Mouse (Mus musculus) kidney, adult 2 months (tissue): ENCODE data around the gene Clmp. TPM values are rescaled to one million over a fixed set of nuclear protein-coding genes. Genes with fewer than 3 reads are reported as not detected.

Experiments used
- DNase-seq: peaks from one replicate; pipeline ENCODE4 v3.0.0; 2021
- H3K27ac ChIP-seq: fragments of 200-500 bp; 2 replicates; pipeline ENCODE4 v1.5.1; 2012; ENCODE audit warnings: low read depth, low read length, control low read depth, inconsistent platforms; ENCODE audit not compliant: insufficient read depth
- H3K27me3 ChIP-seq: fragments of 200-500 bp; replicated peaks from 2 replicates; pipeline ENCODE4 v1.6.1; 2012; ENCODE audit warnings: mild to moderate bottlenecking, moderate library complexity, low read length, inconsistent platforms; ENCODE audit not compliant: control insufficient read depth, insufficient read depth
- H3K36me3 ChIP-seq: fragments of 200-500 bp; 2 replicates; pipeline ENCODE4 v1.6.1; 2012; ENCODE audit warnings: mild to moderate bottlenecking, moderate library complexity, low read length, inconsistent platforms; ENCODE audit not compliant: control insufficient read depth, insufficient read depth
- H3K4me1 ChIP-seq: fragments of 200-500 bp; 2 replicates; pipeline ENCODE4 v1.6.1; 2011; ENCODE audit warnings: low read length; ENCODE audit not compliant: control insufficient read depth, insufficient read depth
- H3K4me3 ChIP-seq: fragments of 200-500 bp; 2 replicates; pipeline ENCODE4 v1.5.1; 2011; ENCODE audit warnings: mild to moderate bottlenecking, low read depth, low read length, control low read depth; ENCODE audit not compliant: insufficient read depth
- CTCF ChIP-seq: fragments of 200-500 bp; conservative IDR thresholded peaks from 2 replicates; pipeline ENCODE4 v1.5.1; 2011; ENCODE audit warnings: low read depth, mild to moderate bottlenecking, control low read depth, low read length, moderate library complexity, mixed read lengths; ENCODE audit not compliant: insufficient read depth, insufficient read length
- POLR2A ChIP-seq: fragments of 200-500 bp; IDR thresholded peaks from one replicate; pipeline ENCODE4 v1.6.1; 2011; ENCODE audit warnings: low read depth, low read length, control low read depth
- WGBS: fragments of 180-500 bp; shearing (Covaris S2); methylation state at CpG from one replicate; pipeline ENCODE4 v1.1.7; 2018; 5-methylcytosine and 5-hydroxymethylcytosine counted together
- polyA plus RNA-seq: library from polyadenylated mRNA; depleted of rRNA; stranded (reverse); fragments of >200 nt; gene quantifications from 2 replicates; pipeline ENCODE4 v1.2.3, GENCODE M21; 2012

The Clmp gene
- polyA plus RNA-seq, 1 experiment, result 4.5 TPM

DNA sequence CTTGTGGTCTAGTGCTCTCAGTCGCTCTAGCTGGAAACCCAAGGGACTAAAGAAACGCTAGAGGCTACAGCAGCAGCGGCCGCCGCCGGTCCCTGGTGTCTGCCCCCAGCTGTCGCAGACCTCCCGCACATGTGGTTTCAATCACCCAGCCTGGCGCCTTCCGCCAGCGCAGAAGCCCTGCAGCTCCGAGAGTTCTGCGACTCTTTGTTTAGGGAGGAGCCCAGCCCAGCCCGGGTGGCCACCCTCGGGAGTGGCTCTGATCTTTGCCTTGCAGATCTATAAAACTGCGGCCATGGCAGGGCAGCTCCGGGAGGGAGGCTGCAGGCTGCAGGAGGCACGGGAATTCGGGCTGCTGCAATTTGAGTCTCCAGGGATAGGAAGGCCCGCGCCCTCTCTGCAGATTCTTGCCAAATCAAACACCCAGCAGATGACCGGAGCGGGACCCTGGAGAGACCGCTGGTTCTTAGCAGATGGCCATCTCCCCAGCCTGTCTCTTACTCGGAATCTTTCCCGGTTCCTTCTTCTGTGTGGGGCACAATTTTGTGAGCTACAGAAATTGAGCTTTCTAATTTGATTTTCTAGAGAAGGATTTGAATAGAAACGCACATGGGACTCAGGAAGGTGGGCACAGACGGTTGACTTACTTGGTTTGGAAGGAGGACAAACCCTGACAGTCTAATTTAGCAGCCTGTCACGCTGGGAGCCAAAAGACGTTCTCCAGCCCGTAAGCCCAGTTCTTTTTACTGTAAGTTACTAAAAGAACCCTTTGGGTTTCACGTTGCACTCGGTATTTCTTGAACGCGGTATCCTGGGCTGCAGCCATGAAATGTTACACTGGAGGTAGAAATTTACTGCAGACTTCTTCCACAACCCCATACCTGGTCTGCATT is 45.2 kb downstream of the Clmp start:
- peak; percentile 79 for DNase-seq
- TF ChIP-seq CTCF, result no peak
- no peak for TF ChIP-seq POLR2A
- no peaks in the 10 kb centered on the region for H3K27me3 ChIP-seq
- no peaks in the 10 kb centered on the region for H3K4me1 ChIP-seq
- 1% methylated on average over 35 of the region's 35 CpGs for WGBS
- no peaks in the 10 kb centered on the region for H3K36me3 ChIP-seq
- H3K27ac ChIP-seq, result peak overlapping the region; percentile 18; the same call in 1 of the 2 replicates
- peak overlapping the region; percentile 10; the same call in 1 of the 2 replicates for H3K4me3 ChIP-seq

DNA sequence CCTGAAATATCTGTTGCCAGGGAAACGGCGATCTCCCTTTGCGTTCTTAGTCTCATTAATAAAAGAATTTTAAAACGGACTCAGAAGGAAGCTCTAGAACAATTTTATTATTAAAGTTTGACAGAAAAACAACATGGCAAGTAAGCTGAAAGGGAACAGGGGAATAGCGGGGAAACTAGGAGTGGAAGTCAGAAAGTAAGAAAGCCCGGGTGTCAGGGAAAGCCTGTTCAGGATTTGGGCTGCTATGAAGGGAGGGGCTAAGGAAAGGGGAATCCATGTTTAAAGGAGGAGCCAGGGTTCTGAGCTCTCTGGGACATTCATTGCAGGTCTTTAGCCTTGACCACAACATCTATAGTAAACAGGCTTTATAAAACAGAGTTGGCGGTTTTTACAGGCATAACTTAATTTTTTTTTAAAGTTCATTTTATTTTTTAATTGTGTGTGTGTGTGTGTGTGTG is 45.9 kb downstream of the Clmp start:
- no peaks in the 10 kb centered on the region for H3K36me3 ChIP-seq
- H3K27ac ChIP-seq, result peak overlapping the region; percentile 18; the same call in 1 of the 2 replicates
- TF ChIP-seq CTCF, result no peak
- no peak for TF ChIP-seq POLR2A
- H3K4me1 ChIP-seq, result no peaks in the 10 kb centered on the region
- no peak for DNase-seq
- 26% methylated on average over 7 of the region's 7 CpGs for WGBS
- no peaks in the 10 kb centered on the region for H3K27me3 ChIP-seq
- H3K4me3 ChIP-seq, result no peak overlapping the region

GRCm38 (mm10) chr9:40732302-40732701 is 46.5 kb downstream of the Clmp start:
- H3K27ac ChIP-seq, result no peak overlapping the region
- H3K27me3 ChIP-seq, result no peaks in the 10 kb centered on the region

DNA sequence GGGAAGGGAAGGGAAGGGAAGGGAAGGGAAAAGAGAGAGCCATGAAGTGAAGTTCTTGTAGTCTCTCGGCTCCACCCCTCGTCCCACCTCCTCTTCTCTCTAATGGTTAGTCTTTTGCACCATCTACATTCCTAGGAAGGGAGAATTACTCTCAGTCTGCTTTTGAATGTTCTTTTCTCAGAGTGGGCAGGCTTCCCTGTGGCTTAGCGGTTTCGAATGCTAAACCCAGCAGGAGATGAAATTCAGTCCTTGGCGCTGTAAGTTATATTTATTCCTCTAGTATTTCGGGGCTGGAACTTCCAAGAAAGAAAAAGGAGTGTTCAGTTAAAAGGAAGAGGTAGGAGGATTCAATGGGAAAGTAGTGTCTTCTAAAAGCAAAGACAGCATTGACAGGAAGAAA is 51.4 kb downstream of the Clmp start:
- H3K4me3 ChIP-seq, result no peak overlapping the region
- H3K36me3 ChIP-seq, result no peaks in the 10 kb centered on the region
- H3K27ac ChIP-seq, result no peak overlapping the region
- no peak for DNase-seq
- WGBS, result 92% methylated on average over 6 of the region's 6 CpGs
- TF ChIP-seq CTCF (no peak), POLR2A (no peak)
- H3K4me1 ChIP-seq, result no peaks in the 10 kb centered on the region
- H3K27me3 ChIP-seq, result no peaks in the 10 kb centered on the region

More at GRCm38 (mm10) chr9:40732302-40732701, 46.5 kb downstream of the Clmp start:
- DNase-seq, result no peak
- no peaks in the 10 kb centered on the region for H3K4me1 ChIP-seq
- no peak overlapping the region for H3K4me3 ChIP-seq
- WGBS, result 62% methylated on average over 2 of the region's 2 CpGs
- no peak for TF ChIP-seq POLR2A
- no peaks in the 10 kb centered on the region for H3K36me3 ChIP-seq

DNA sequence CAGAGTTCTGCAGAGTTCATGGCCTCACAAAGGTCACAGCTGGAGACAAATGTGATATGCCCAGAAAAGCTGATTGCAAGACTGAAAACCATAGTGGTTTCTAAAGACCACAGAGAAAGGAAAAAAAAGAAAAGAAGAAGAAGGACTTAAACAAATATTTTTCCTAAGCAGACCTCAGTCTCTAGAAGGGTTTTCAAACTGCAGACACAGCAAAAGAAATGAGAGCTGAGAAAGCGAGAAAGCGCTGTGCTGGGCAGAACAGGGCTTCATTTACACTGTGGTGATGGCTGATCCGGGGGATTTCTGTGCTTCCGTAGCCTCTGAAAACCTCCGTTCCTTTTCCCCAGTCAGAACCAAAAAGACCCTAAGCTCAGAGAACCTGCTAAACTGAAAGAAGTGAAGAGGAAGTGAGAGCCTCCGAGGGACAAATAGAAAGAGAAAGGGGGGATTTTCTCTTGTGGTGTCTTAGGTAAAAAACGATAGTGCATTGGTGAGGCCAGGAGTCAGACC is 57.8 kb downstream of the Clmp start:
- DNase-seq, result no peak
- 50% methylated on average over 7 of the region's 7 CpGs for WGBS
- H3K4me1 ChIP-seq, result no peaks in the 10 kb centered on the region
- H3K27ac ChIP-seq, result no peak overlapping the region
- H3K4me3 ChIP-seq, result no peak overlapping the region
- no peaks in the 10 kb centered on the region for H3K36me3 ChIP-seq
- no peaks in the 10 kb centered on the region for H3K27me3 ChIP-seq
- no peak for TF ChIP-seq POLR2A

DNA sequence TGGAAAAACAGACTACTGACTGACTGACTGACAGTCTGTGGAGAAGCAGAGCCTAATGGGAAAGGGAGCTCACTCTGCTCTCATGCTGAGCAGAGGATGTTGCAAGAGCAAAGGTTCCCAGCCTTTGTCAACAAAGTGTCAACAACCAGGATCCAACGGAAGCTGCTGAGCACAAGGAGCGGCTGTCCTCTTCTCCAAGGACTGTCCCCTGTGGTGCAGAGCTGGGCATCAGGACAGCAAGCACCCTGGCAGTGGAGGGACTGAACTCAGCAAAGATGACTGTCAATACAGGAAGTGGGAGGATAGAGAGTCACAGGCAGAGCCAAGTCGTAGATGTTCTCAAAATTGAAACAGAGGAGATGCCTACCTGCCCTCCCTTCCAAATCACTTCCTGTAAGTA is 58.5 kb downstream of the Clmp start:
- 42% methylated on average over 3 of the region's 3 CpGs for WGBS
- H3K4me3 ChIP-seq, result no peak overlapping the region
- H3K27ac ChIP-seq, result no peak overlapping the region
- peak; percentile 25 for DNase-seq
- no peaks in the 10 kb centered on the region for H3K4me1 ChIP-seq
- H3K27me3 ChIP-seq, result no peaks in the 10 kb centered on the region
- H3K36me3 ChIP-seq, result no peaks in the 10 kb centered on the region
- TF ChIP-seq POLR2A (no peak), CTCF (no peak)

DNA sequence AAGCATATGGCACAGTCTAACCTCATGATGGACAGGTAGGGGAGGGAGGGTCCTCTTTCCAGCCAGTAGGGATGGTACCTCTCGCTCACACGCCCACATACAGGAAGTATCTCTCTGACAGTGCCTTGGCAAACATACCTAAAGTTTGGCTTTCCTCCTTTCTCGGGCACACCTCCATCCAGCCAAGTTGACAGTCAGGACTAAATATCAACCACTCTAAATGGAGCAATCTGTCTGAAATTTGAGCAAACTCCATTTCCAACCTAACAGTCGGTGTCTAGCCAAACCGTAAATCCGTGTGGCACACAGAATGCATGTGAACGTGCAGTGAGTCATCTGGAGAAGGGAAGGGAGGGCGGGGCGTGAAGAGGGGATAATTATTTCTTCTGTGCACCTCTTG is 61.0 kb downstream of the Clmp start:
- H3K27me3 ChIP-seq, result no peaks in the 10 kb centered on the region
- no peak overlapping the region for H3K27ac ChIP-seq
- TF ChIP-seq CTCF (no peak), POLR2A (no peak)
- no peaks in the 10 kb centered on the region; the same call in 1 of the 2 replicates for H3K4me1 ChIP-seq
- no peak overlapping the region for H3K4me3 ChIP-seq
- no peaks in the 10 kb centered on the region for H3K36me3 ChIP-seq
- WGBS, result 42% methylated on average over 9 of the region's 9 CpGs
- no peak for DNase-seq
